Mouse (Mus musculus) embryonic fibroblast, embryonic 13.5 days (primary cell): ENCODE measurements around the gene Arpc3.

Source experiments
- CTCF ChIP-seq: IDR thresholded peaks from 2 replicates; pipeline ENCODE4 v1.5.1; 2011; ENCODE audit warnings: mild to moderate bottlenecking, control low read depth, low read length, moderate library complexity, borderline replicate concordance; ENCODE audit not compliant: insufficient read depth
- POLR2A ChIP-seq: IDR thresholded peaks from 2 replicates; pipeline ENCODE4 v1.6.1; 2011; ENCODE audit warnings: low read depth, mild to moderate bottlenecking, control low read depth, low read length, moderate library complexity

DNA sequence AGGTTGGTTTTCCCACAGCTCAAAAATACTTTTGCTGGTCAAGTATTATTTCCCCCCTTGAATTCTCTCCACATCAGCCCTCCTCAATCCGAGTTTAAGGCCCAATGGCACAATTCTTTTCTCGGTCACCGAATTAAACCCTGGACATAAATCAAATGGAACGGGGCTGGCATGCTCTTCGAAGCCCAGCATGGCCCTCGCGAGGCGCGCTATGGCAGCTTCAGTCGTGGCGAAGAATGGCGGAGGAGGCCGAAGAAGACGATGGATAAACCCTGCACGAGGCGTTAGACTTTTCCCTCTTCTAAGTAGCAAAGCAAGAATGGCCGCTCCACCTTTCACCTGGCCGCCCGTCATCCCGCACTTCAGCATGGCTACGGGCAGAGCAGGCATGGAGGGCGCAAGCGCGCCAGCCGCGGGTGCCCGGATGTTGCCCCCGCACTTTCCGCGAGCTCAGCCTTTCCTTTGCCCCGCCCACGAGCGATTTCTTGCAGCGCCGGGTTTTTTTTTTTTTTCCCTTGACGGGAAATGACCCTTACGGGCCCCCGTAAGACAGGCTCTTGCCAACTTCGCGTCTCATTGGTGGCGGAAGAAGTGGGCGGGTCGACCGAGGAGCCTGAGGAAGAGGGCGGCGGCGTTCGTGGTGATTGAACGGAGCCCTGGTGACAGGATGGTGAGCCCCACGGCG is 37.7 kb upstream of the Arpc3 start, which contains the start of the genes Rad9b and Vps29:
- TF ChIP-seq CTCF (no peak), POLR2A (peak; percentile 85)
